Mouse (Mus musculus) embryonic fibroblast, embryonic 13.5 days (primary cell): ENCODE measurements at regions not wholly inside any gene's neighbourhood (a gene's known extent, or its start where the extent isn't known, plus 50 kb on each side); places are given as distances from the start of the nearest gene placed in this dataset.

Source experiments
- CTCF ChIP-seq: IDR thresholded peaks from 2 replicates; pipeline ENCODE4 v1.5.1; 2011; ENCODE audit warnings: mild to moderate bottlenecking, control low read depth, low read length, moderate library complexity, borderline replicate concordance; ENCODE audit not compliant: insufficient read depth
- POLR2A ChIP-seq: IDR thresholded peaks from 2 replicates; pipeline ENCODE4 v1.6.1; 2011; ENCODE audit warnings: low read depth, mild to moderate bottlenecking, control low read depth, low read length, moderate library complexity

DNA sequence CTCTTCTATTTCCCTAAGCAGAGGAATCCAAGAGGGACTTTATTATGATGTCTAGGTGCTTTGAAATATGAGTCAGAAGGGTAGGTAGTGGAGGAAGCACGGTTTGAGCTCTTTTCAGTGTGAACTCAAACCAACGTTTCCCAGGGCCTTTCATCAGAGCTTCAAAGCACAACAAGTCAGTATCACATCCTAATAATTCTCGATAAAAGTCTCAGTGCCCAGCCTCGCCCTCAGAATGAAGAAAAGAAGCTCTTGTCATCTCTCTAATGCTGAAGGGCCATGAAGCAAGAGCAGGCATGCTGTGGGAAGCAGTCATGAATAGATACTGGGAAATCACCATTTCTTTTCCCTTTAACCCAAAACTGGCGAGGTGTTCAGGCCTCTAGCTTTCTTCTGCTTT, 440.0 kb upstream of the Sphkap start:
- no peak for TF ChIP-seq CTCF
- no peak for TF ChIP-seq POLR2A
